Mouse (Mus musculus) CH12.LX (cell line): Measurements from ENCODE around the gene Ace.

Source experiments
- CTCF ChIP-seq, 2 experiments: IDR thresholded peaks in 1 of 2; conservative IDR thresholded peaks in 1 of 2; 2 replicates each; pipeline ENCODE4 v1.5.1; 2011 to 2012; ENCODE audit warnings: low read depth in 2 of 2, low read length in 2 of 2, improper control_type of control experiment in 1 of 2, inconsistent platforms in 1 of 2, mild to moderate bottlenecking in 1 of 2, moderate library complexity in 1 of 2
- HCFC1 ChIP-seq: IDR thresholded peaks from 2 replicates; pipeline ENCODE4 v1.6.1; 2012; ENCODE audit warnings: low read depth, mild to moderate bottlenecking, inconsistent platforms, low read length, improper control_type of control experiment
- MYC ChIP-seq: IDR thresholded peaks from 2 replicates; pipeline ENCODE4 v1.6.1; 2011; ENCODE audit warnings: low read depth, mild to moderate bottlenecking, improper control_type of control experiment, low read length
- NELFE ChIP-seq: IDR thresholded peaks from 2 replicates; pipeline ENCODE4 v1.6.1; 2011; ENCODE audit warnings: low read depth, low read length, improper control_type of control experiment
- PAX5 ChIP-seq: IDR thresholded peaks from 2 replicates; pipeline ENCODE4 v1.6.1; 2012; ENCODE audit warnings: low read length, inconsistent platforms, mixed read lengths
- POLR2A ChIP-seq: IDR thresholded peaks from 2 replicates; pipeline ENCODE4 v1.6.1; 2011; ENCODE audit warnings: low read depth, mild to moderate bottlenecking, improper control_type of control experiment, low read length
- SIN3A ChIP-seq: IDR thresholded peaks from 2 replicates; pipeline ENCODE4 v1.6.1; 2012; ENCODE audit warnings: low read length, improper control_type of control experiment, inconsistent platforms
- SMC3 ChIP-seq: IDR thresholded peaks from 2 replicates; pipeline ENCODE4 v1.6.1; 2011; ENCODE audit warnings: low read depth, low read length, improper control_type of control experiment
- UBTF ChIP-seq: IDR thresholded peaks from 2 replicates; pipeline ENCODE4 v1.6.1; 2012; ENCODE audit warnings: low read depth, mild to moderate bottlenecking, inconsistent platforms, low read length, improper control_type of control experiment, moderate library complexity
- USF1 ChIP-seq: IDR thresholded peaks from 2 replicates; pipeline ENCODE4 v1.6.1; 2014; ENCODE audit warnings: low read depth, mild to moderate bottlenecking, inconsistent platforms, low read length, improper control_type of control experiment
- ZKSCAN1 ChIP-seq: IDR thresholded peaks from 2 replicates; pipeline ENCODE4 v1.6.1; 2012; ENCODE audit warnings: low read depth, inconsistent platforms, low read length, improper control_type of control experiment, borderline replicate concordance

- no peak for TF ChIP-seq CTCF (conservative IDR thresholded peaks at IDR 0.05 in 1 of 2, IDR thresholded peaks at IDR 0.05 in 1 of 2; ENCODE audit: low read depth in 2 of 2, low read length in 2 of 2)
- TF ChIP-seq HCFC1: no peak
- TF ChIP-seq PAX5: no peak
- no peak for TF ChIP-seq USF1
- no peak for TF ChIP-seq SMC3
- no peak for TF ChIP-seq MYC
- TF ChIP-seq NELFE: no peak
- TF ChIP-seq UBTF: no peak
- TF ChIP-seq POLR2A: no peak
- no peak for TF ChIP-seq ZKSCAN1
- TF ChIP-seq SIN3A: no peak
These were observed 69.6 kb downstream of the Ace start for GRCm38 (mm10) chr11:106037418-106037751.
